Mouse (Mus musculus) spleen, adult 18-20 months (tissue): Measurements from ENCODE around the gene Scube2.

Source experiments
- DNase-seq, 2 experiments: peaks; one replicate each; pipeline ENCODE4 v3.0.0; 2022; ENCODE audit warnings: mixed read lengths in 2 of 2

Scube2 gene

DNA sequence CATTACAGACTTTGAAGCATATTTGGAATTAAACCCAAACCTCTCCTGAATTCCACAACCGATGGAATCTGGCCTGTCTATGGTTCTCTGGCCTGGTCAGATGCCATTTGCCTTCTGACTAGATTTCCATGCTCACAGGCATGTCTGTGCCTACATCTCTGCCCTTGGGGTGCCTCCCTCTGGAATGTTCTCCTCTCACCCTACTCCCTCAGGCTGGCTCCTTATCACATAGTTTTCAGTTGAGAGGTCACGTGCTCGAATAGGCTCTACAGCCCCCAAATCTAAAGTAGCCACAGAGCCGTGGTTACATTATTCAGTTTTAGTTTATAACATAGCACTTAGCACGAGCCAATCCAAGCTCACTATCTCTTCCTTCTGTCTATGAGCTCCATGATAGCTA is 69.9 kb downstream of the Scube2 start:
- DNase-seq: no peak

DNA sequence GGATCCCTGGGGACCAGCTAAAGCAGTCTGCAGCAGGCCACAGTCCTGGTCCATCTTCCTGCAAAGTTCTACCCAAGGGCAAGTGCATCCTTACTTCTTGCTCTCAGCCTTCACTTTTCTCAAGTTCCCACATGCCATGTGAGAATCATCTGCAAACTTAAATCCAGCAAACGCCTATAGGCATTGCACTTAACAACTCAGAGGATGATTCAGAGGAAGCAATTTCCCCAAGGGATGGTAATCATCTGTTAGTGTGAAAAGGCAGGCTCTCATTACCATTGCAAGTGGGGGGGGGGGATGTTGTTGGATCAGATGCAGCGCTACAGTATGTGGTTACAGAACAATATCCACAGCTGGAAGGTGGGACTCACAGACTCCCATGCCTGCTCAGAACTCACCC is 70.9 kb downstream of the Scube2 start:
- DNase-seq: no peak

DNA sequence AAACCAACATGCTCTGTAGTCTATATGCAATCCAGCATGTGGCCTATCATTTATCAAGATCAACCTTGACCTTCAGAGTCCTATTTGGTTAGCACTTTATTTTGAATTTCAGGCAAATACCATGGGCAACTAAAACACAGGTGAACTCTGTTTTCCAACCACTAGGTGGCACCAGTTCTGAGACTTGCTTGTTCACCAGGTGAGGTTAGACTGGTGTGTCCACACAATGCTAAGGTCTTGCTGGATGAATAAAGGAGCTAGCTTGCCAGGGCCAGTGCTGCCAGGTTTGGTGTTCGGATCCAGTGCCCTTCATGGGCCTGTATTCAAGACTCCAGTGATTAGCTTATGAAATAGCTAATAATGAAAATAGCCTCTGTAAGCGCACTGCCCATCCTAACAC is 72.7 kb downstream of the Scube2 start:
- peak in 1 of 2 experiments; percentile 42 for DNase-seq

DNA sequence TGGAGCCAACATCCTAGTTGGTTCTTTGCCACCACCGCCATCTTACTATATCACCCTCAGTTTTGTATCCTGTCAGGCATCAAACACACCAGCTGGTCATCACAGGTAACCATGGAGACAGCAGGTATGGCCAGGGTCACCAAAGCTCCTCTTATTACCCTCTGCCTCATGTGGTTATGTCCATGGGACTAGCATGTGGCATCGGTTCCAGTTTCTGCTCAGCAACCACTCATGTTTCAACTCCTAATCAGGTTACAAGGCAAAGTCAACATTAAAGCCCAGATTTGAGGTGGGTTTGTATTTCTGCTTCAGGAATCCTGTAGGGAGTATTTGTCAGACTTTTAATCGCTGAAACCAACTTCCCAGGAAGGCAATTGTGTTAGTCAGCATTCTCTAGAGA is 74.7 kb downstream of the Scube2 start:
- DNase-seq: no peak

DNA sequence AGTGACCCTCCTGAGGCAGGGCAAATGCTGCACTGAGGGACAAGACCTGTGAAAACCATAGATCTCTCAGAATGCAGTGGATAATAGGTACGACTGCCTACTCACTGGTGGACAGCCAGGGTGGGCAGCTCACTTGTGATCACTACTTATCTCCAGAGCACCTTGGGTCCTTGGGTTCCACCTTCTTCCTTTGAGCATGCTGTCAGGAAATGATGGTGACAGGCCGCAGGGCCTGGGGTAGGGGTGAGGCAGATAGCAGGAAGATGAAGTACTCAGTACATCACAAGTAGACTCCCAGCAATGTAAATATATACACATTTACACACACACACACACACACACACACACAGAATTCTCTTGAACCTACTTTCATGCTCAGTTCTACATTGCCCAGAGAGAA is 77.6 kb downstream of the Scube2 start:
- DNase-seq: no peak

DNA sequence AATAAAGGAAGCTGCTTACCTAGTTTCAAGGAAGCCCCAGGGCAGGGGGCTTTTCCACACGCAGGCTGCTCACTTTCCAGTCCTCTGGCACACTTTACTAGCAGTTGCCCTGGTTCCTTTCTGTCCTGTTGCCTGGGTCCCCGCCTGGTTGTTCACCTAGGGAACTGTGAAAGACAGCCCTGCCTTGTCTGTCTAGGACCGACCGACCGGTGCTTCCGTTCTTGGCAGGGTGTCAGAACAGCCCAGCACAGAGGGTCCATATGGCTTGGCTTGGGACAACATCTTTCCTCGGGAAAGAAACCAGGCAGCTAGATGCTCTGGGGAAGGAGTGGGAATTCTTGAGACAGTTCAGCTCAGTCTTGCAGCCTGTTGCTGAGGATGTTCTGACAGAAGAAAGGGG is 82.2 kb downstream of the Scube2 start:
- DNase-seq: no peak

DNA sequence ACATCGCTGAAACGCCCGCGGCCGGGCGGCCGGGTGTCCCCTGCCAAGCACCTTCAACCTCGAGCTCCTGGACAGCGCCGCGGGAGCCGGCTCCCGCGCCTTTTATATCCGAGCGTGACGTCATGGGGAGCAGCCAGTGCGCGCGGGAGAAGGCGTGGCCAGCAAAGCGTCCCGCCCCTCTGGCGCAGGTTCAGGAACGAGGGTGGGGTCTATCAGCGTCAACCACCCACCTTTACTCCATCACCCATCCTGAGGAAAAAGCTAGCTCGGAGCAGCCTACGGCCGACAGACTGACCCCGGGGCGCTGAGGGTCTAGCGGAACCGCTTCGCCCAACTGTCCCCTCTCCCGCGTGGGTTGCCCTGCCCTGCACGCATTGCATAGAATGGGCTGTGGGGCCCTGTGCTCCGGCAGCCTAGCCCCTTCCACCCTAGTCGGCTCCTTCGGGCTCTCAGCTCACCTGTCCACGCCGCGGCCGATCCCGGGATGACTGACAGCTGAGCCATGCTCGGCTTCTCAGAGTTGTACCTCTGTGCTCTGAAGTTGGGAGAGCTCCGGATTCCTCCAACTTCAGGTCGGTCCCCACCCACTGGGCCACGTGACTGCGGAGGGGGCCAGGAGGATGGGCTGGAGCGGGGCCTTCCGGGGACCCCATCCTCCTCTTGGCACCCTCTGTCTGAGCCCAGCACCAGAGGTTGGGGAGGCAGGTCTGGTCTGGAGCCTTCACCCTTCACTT is 83.8 kb downstream of the Scube2 start, which contains the start of gene Nrip3:
Gene Nrip3, minus strand, starts transcription at position 556 of the 734 bp plus-strand sequence.
- peak; percentile 33 to 59 for DNase-seq

DNA sequence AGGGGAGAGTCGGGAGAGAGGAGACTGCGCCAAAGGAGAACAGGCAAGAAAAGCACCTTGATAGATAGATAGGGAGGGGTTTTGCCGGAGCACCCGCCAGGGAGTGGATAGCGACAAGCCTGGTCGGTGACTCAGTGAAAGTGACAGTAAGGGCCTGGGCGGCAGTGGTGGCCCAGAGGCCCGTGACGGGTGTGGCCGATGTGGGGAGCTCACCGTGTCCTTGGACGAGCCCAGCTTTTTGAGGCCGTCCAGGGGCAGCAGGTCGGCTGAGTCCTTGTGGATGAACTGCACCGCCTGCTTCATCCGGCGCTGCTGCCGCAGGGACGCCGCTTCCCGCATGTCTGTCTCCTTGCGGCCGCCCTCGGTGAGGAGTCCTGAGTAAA is 84.4 kb downstream of the Scube2 start:
- no peak for DNase-seq

DNA sequence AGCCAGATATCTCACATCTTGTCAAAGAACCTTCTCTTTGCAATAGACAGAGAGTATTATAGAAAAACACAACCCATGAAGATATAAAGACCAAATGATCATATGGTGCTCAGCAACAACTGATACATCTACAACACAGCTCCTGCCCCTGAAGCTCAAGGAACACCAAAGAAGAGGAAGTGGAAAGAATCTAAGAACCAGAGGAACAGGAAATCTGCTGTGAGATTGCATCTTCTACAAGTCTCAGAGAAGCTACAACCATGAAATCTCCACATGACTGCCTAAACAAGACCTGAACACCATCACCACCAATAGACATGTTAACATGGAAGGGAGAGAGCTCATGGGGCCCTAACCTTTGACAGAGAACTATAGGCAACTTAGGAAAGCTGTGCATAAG is 93.2 kb downstream of the Scube2 start:
- DNase-seq: no peak

DNA sequence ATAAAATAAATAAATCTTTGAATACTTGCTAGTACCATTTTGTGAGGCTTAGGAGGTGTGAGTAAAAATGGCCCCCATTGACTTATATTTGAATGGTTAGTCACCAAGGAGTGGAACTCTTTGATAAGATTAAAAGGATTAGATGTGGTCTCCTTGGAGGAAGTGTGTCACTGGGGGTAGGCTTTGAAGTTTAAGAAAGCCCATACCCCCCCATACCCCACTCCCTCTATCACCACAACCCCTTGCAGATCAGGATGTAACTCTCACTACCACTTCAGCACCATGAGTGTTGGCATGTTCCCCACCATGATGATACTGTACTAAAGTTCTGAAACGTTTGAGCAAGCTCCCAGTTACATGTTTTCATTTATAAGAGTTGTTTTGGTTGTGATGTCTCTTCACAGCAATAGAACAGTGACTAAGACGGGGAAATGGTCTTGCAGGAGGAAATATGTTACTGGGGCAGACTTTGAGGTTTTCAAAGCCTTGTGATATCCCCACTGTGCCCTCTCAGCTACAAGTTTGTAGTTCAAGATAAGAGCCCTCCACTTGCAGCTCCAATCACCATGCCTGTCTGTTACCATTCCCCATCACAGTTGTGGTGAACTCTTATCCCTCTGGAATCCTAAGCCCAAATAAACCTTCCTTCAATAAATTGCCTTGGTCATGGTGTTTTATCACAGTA is 96.6 kb downstream of the Scube2 start:
- no peak for DNase-seq

DNA sequence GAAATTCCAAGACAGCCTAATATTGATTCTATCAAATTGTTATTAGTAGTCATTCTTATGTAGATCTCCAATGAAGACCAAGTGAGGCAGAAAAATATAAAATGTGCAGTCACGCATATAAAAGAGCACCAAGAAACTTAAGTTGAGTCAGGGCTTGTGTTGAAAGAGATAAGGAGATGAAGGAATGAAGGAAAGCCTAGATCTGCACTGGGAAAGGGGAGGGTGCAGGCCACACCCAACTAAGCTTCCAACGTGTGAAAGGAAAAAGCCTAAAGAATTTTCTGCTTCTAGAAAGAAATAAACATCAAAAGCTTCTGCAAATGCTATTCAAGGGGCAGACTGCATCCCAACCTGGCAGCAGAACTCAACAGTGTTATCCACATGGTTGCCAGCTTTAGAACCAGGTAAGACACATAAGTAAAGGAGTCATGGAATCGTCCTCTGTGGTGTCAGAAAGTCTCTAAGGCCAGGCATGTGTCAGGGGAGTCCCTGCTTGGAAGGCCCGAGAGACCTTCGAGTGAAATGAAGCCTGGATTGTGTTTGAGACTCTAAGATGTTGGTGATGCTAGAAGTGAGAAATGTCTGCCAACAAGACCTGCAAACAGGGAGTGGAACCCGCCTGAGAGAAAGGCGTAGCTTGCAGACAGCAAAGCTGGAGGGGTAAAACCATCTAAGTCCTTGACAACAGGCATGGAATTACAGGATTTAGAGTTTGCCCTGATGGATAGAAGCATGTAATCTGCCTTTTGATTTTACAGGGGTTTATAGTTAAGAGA is 97.7 kb downstream of the Scube2 start:
- DNase-seq: no peak

DNA sequence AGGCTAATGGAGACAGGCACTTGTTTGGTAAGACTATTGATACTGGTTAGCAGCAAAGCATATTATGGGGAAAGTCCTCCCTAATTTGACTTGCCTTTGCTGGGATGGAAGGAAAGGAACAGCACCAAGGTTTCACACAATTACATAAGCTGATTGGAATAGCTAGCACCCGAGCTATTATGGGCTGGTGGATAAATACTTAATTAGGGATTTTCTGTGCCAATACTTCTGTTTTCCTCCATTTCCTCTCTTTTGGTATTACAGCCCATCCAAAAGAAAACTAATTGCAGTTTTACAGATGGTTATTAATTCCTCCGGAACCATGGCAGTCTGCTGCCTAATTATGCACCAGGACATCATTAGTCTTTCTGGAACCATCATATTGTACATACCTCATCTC is 101.5 kb downstream of the Scube2 start:
- no peak for DNase-seq

DNA sequence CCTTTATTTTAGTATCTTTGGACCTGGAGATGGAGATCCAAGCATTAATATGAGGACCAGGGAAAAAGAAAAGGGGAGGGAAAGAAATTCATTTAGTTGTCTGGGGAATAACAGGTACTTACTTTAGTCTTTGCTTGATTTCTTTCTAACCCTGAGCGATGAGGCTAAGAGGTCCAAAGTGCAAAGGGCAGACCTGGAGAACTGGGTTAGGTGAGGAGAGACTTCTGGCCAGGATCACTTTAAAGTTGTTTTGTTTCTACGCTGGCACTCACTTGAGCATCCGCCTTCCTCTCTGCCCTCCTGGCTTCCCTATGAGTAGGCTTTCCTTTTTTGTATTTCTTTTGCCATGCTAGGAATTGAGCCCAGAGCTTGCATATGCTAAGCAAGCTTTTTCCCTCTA is 109.2 kb downstream of the Scube2 start:
- DNase-seq: no peak

DNA sequence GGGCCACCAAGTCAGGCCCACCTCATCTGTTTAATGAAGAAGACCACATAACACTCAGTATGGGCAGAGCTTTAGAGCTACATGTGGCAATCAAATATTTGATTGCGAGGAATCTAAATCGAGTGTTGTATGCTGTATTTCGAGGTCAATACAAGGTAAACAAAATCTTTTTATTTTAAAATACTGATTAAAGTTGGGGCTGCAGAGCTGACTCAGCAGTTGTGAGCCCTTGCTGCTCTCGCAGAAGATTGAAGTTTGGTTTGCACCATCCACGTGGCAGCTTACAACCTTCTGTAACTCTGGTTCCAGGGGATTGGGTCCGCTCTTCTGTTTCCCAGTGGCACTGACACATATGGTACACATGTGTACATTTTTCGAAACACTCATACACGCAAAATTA is 111.4 kb downstream of the Scube2 start:
- no peak for DNase-seq

DNA sequence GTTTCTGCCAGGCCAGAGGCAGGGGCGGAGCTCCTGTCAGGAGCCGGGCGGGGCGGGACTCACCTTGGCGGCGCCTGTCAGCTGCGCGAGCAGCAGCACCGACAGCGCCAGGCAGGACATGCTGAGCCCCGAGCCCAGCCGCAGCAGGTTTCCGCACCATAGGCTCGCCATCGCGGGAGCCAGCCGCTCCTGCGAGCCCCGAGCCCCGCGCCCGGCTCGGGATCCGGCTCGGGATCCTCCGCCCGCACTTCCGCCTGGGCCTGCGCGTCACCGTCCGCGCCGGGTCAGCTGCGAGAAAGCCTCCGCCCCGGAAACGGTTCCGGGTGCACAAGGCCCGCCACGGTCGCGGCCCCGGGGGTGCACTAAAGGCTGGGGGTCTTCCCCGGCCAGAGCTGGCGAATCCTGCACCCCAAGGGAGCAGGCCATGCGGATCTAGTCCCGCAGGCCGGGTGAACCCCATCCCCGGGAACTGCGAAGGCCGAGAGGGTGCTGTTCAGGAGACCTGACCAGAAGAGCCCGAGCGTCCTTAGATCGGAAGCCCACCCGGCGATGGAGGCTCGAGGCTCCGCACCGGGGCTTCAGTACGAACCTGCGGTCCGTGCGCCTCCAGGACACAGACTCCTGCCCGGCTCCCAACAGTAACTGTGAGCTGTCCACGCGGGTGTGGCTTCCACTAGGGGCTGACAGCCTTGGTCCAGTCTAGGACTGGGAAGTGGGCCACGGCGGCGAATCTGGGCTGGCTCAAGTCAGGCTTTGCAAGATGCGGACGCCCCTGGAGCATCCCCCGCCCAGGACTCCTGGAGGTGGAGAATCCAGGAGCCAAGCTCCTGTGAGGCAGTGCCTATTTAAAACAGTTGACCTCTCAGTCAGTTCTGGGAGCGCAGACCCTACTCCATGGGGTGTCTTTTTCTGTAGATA is 113.2 kb downstream of the Scube2 start, which contains the start of gene Tmem9b:
Gene Tmem9b, minus strand, starts transcription at position 868 of the 918 bp plus-strand sequence.
- peak; percentile 65 to 79 for DNase-seq

DNA sequence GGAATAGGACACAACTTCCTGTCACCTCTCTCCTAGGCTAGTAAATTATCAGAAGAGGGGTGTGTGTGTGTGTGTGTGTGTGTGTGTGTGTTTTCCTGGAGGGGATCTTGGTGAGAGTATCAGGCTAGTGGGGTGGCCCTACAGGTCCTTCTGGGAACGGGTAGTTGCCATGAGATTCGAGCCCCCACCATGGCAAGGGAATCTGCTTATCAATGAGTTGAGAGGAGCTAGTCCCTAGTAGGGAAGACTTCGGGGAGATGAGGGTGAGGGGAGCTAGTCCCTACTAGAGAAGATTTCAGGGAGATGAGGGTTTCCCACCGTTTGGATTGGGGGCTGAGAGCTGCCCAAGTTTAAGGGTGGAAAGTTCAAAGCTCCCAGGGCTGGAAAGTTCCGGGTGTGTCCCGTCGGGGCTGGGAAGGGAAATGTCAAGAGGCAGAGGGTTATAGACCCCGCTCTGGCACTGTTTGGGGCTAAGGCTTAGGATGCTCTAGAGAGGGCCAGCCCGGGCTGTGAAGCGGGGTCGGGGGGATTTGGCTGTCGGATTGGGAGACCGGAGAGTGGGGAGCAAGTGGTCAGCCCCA is 114.0 kb downstream of the Scube2 start:
- DNase-seq: no peak
